Mouse (Mus musculus): ENCODE results near the gene Sprtn. TPM values are rescaled to one million over a fixed set of nuclear protein-coding genes. Genes with fewer than 3 reads are reported as not detected.

The Sprtn gene
- polyA plus RNA-seq (2012; rRNA removed): 4.2 and 9.0 TPM in 2 replicates

- Histone ChIP-seq H3K36me3 (ENCODE audit: control insufficient read depth, insufficient read depth, low read length) (peaks cover 36% of the 10 kb centered on the region), H3K4me1 (ENCODE audit: control insufficient read depth, insufficient read depth, insufficient read length, low read length) (peaks cover 19% of the 10 kb centered on the region), H3K27ac (ENCODE audit: insufficient read depth, low read depth, low read length) (peak within 1 kb of the TSS; percentile 79), H3K27me3 (ENCODE audit: control insufficient read depth, insufficient read depth, low read length) (no peaks in the 10 kb centered on the region), H3K4me3 (ENCODE audit: low read depth, low read length) (peak within 1 kb of the TSS; percentile 81)
- TF ChIP-seq POLR2A (IDR thresholded peaks at IDR 0.05; ENCODE audit: low read depth, low read length) (peak; percentile 80), CTCF (IDR thresholded peaks at IDR 0.05; ENCODE audit: extremely low read depth, insufficient read length, insufficient replicate concordance, low read depth, low read length) (no peak)
- WGBS: under 1% methylated on average over 114 of the region's 114 CpGs
Observed at GRCm38 (mm10) chr8:124897386-124898250, at the start of gene Sprtn, which contains the start of gene Exoc8. Gene Sprtn (plus strand): TSS chr8:124897886. Gene Exoc8 (minus strand): TSS chr8:124897705.

DNA sequence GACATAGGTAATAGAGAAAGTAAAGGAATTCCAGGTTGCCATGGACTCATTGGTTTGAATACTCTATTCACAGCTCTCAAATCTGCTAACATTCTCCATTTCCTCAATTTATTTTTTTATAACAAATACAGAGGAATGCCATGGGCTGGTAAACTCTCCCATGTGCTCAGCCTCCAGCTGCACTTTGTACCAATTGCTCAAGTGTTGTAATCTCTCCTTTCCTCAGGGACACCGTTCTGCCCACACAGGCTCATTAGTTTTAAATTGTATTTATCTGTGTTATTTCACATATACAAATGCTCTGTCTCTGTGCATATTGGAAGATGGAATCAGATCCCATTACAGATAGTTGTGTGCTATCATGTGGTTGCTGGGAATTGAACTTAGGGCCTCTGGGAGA, 44.2 kb upstream of the Sprtn start:
- TF ChIP-seq CTCF (IDR thresholded peaks at IDR 0.05; ENCODE audit: extremely low read depth, insufficient read length, insufficient replicate concordance, low read depth, low read length) (no peak), POLR2A (IDR thresholded peaks at IDR 0.05; ENCODE audit: low read depth, low read length) (no peak)
- Histone ChIP-seq H3K4me3 (ENCODE audit: low read depth, low read length) (no peak overlapping the region), H3K27ac (ENCODE audit: insufficient read depth, low read depth, low read length) (no peak overlapping the region), H3K36me3 (ENCODE audit: control insufficient read depth, insufficient read depth, low read length) (peaks cover 19% of the 10 kb centered on the region), H3K4me1 (ENCODE audit: control insufficient read depth, insufficient read depth, insufficient read length, low read length) (no peaks in the 10 kb centered on the region), H3K27me3 (ENCODE audit: control insufficient read depth, insufficient read depth, low read length) (no peaks in the 10 kb centered on the region)
- WGBS: 55% methylated on average over 1 of the region's 1 CpGs

GRCm38 (mm10) chr8:124859466-124859865, 38.2 kb upstream of the Sprtn start:
- Histone ChIP-seq H3K36me3 (ENCODE audit: control insufficient read depth, insufficient read depth, low read length) (peaks cover 26% of the 10 kb centered on the region), H3K27ac (ENCODE audit: insufficient read depth, low read depth, low read length) (no peak overlapping the region), H3K4me3 (ENCODE audit: low read depth, low read length) (no peak overlapping the region), H3K27me3 (ENCODE audit: control insufficient read depth, insufficient read depth, low read length) (no peaks in the 10 kb centered on the region), H3K4me1 (ENCODE audit: control insufficient read depth, insufficient read depth, insufficient read length, low read length) (peaks cover 4% of the 10 kb centered on the region; the same call in 1 of the 2 replicates)
- TF ChIP-seq CTCF (IDR thresholded peaks at IDR 0.05; ENCODE audit: extremely low read depth, insufficient read length, insufficient replicate concordance, low read depth, low read length): peak; percentile 52; the same call in 1 of the 2 replicates
- no peak for TF ChIP-seq POLR2A (IDR thresholded peaks at IDR 0.05; ENCODE audit: low read depth, low read length)

DNA sequence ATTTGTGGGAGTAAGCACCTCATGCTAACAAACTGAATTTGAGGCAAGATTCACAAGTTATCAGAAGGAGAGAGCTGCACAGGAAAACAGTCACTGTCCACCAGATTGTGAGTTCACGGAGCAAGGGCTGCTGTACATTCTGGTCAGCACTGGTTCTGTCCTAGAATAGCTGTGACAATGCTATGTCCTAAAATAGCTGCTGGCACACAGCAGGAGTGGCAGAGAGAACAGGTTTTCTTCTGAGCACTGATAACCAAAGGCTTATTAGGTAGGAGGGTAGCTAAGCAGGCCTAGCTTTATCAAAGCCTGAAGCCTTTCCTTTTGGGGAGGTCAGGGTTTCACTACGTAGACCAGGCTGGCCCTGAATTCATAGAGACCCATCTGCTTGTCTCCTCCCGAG, 37.5 kb upstream of the Sprtn start:
- Histone ChIP-seq H3K27ac (ENCODE audit: insufficient read depth, low read depth, low read length) (no peak overlapping the region), H3K27me3 (ENCODE audit: control insufficient read depth, insufficient read depth, low read length) (no peaks in the 10 kb centered on the region), H3K4me1 (ENCODE audit: control insufficient read depth, insufficient read depth, insufficient read length, low read length) (peaks cover 4% of the 10 kb centered on the region; the same call in 1 of the 2 replicates), H3K36me3 (ENCODE audit: control insufficient read depth, insufficient read depth, low read length) (peaks cover 21% of the 10 kb centered on the region), H3K4me3 (ENCODE audit: low read depth, low read length) (no peak overlapping the region)
- WGBS: 91% methylated on average over 3 of the region's 3 CpGs
- TF ChIP-seq CTCF (IDR thresholded peaks at IDR 0.05; ENCODE audit: extremely low read depth, insufficient read length, insufficient replicate concordance, low read depth, low read length) (no peak), POLR2A (IDR thresholded peaks at IDR 0.05; ENCODE audit: low read depth, low read length) (no peak)

GRCm38 (mm10) chr8:124862321-124863162, 35.1 kb upstream of the Sprtn start, which contains the start of the genes Gnpat and 2810004N23Rik:
Gene Gnpat (plus strand): TSS chr8:124863033.
Gene 2810004N23Rik (minus strand): TSS chr8:124863120.
- no peaks in the 10 kb centered on the region for H3K27me3 ChIP-seq (ENCODE audit: control insufficient read depth, insufficient read depth, low read length)
- peaks cover 4% of the 10 kb centered on the region; the same call in 1 of the 2 replicates for H3K4me1 ChIP-seq (ENCODE audit: control insufficient read depth, insufficient read depth, insufficient read length, low read length)
- under 1% methylated on average over 55 of the region's 55 CpGs for WGBS
- H3K4me3 ChIP-seq (ENCODE audit: low read depth, low read length): peak within 1 kb of the TSS; percentile 90
- peak within 1 kb of the TSS; percentile 57 for H3K27ac ChIP-seq (ENCODE audit: insufficient read depth, low read depth, low read length)
- peaks cover 15% of the 10 kb centered on the region for H3K36me3 ChIP-seq (ENCODE audit: control insufficient read depth, insufficient read depth, low read length)
- TF ChIP-seq POLR2A (IDR thresholded peaks at IDR 0.05; ENCODE audit: low read depth, low read length) (peak; percentile 86), CTCF (IDR thresholded peaks at IDR 0.05; ENCODE audit: extremely low read depth, insufficient read length, insufficient replicate concordance, low read depth, low read length) (no peak)

GRCm38 (mm10) chr8:124863163-124863677, 34.5 kb upstream of the Sprtn start:
- WGBS: under 1% methylated on average over 33 of the region's 33 CpGs
- no peaks in the 10 kb centered on the region for H3K27me3 ChIP-seq (ENCODE audit: control insufficient read depth, insufficient read depth, low read length)
- TF ChIP-seq CTCF (IDR thresholded peaks at IDR 0.05; ENCODE audit: extremely low read depth, insufficient read length, insufficient replicate concordance, low read depth, low read length) (no peak), POLR2A (IDR thresholded peaks at IDR 0.05; ENCODE audit: low read depth, low read length) (no peak)
- H3K36me3 ChIP-seq (ENCODE audit: control insufficient read depth, insufficient read depth, low read length): peaks cover 13% of the 10 kb centered on the region
- H3K4me3 ChIP-seq (ENCODE audit: low read depth, low read length): peak overlapping the region; percentile 90
- peak overlapping the region; percentile 44 for H3K27ac ChIP-seq (ENCODE audit: insufficient read depth, low read depth, low read length)
- peaks cover 4% of the 10 kb centered on the region; the same call in 1 of the 2 replicates for H3K4me1 ChIP-seq (ENCODE audit: control insufficient read depth, insufficient read depth, insufficient read length, low read length)
